Mouse (Mus musculus) hindbrain, embryonic 11.5 days (tissue): ENCODE measurements around the gene Cfap36. TPM values are rescaled to one million over a fixed set of nuclear protein-coding genes. Genes with fewer than 3 reads are reported as not detected.

Experiments used
- ATAC-seq: fragments of 200-750 bp; cut with Nextera tagmentation; 2 replicates; pipeline ENCODE4 v1.8.0; 2017; ENCODE audit warnings: mild to moderate bottlenecking, moderate TSS enrichment, moderate library complexity; ENCODE audit not compliant: low FRiP score
- DNase-seq: peaks from one replicate; pipeline ENCODE4 v3.0.0-alpha.2; 2015; ENCODE audit warnings: low spot score
- H3K27ac ChIP-seq: fragments of 300-500 bp; sonication (generic); 2 replicates; pipeline ENCODE4 v1.5.1; 2014; ENCODE audit warnings: mild to moderate bottlenecking, low read depth, low read length
- H3K27me3 ChIP-seq: fragments of 300-500 bp; sonication (generic); 2 replicates; pipeline ENCODE4 v1.6.1; 2014; ENCODE audit warnings: mild to moderate bottlenecking, low read length, moderate library complexity, mixed read lengths; ENCODE audit not compliant: control insufficient read depth, insufficient read depth
- H3K36me3 ChIP-seq: fragments of 300-500 bp; sonication (generic); 2 replicates; pipeline ENCODE4 v1.6.1; 2014; ENCODE audit warnings: mild to moderate bottlenecking, low read length, moderate library complexity, mixed read lengths; ENCODE audit not compliant: control insufficient read depth, insufficient read depth
- H3K4me1 ChIP-seq: fragments of 300-500 bp; sonication (generic); replicated peaks from 2 replicates; pipeline ENCODE4 v1.6.1; 2014; ENCODE audit warnings: low read length, mixed read lengths; ENCODE audit not compliant: control insufficient read depth, insufficient read depth
- H3K4me2 ChIP-seq: fragments of 300-500 bp; sonication (generic); replicated peaks from 2 replicates; pipeline ENCODE4 v1.6.1; 2014; ENCODE audit warnings: mild to moderate bottlenecking, low read depth, low read length
- H3K4me3 ChIP-seq: fragments of 300-500 bp; sonication (generic); 2 replicates; pipeline ENCODE4 v1.5.1; 2014; ENCODE audit warnings: low read depth, low read length
- H3K9ac ChIP-seq: fragments of 300-500 bp; sonication (generic); 2 replicates; pipeline ENCODE4 v1.6.1; 2014; ENCODE audit warnings: low read depth, low read length
- H3K9me3 ChIP-seq: fragments of 300-500 bp; sonication (generic); 2 replicates; pipeline ENCODE4 v1.6.1; 2016; ENCODE audit warnings: low read length; ENCODE audit not compliant: control insufficient read depth
- WGBS: fragments of 180-500 bp; shearing (Covaris S2); extraction: QIAGEN DNeasy Blood & Tissue Kit; methylation state at CpG from one replicate; pipeline ENCODE4 v1.1.7; 2014; 5-methylcytosine and 5-hydroxymethylcytosine counted together
- polyA plus RNA-seq: library from polyadenylated mRNA; unstranded; fragments of >200 nt; fragmentation: Nextera tagmentation; extraction: Ambion mirVana; gene quantifications from 2 replicates; pipeline ENCODE4 v1.2.1, GENCODE M21; 2014

Cfap36 gene
- polyA plus RNA-seq, 1 experiment from 2014 or later, result 91.6 TPM

GRCm38 (mm10) chr11:29241961-29242360 is 5.2 kb downstream of the Cfap36 start:
- Histone ChIP-seq H3K4me3 (no peak overlapping the region), H3K27me3 (no peaks in the 10 kb centered on the region), H3K4me1 (no peaks in the 10 kb centered on the region), H3K27ac (no peak overlapping the region), H3K9ac (no peak overlapping the region), H3K4me2 (no peak overlapping the region), H3K9me3 (no peaks in the 10 kb centered on the region), H3K36me3 (0 out of 2 replicates have a peak, but pooled peaks cover 5% of the 10 kb centered on the region)
- ATAC-seq (no peak), DNase-seq (no peak)
- WGBS, result 66% methylated on average over 4 of the region's 4 CpGs

- Histone ChIP-seq H3K27me3 (no peaks in the 10 kb centered on the region), H3K9ac (no peak overlapping the region), H3K4me1 (no peaks in the 10 kb centered on the region), H3K4me3 (no peak overlapping the region), H3K27ac (no peak overlapping the region), H3K9me3 (no peaks in the 10 kb centered on the region), H3K36me3 (0 out of 2 replicates have a peak, but pooled peaks cover 5% of the 10 kb centered on the region), H3K4me2 (no peak overlapping the region)
- WGBS, result 91% methylated on average over 1 of the region's 1 CpGs
- DNase-seq, result no peak
- no peak for ATAC-seq
Measured at GRCm38 (mm10) chr11:29239353-29239752, 7.9 kb downstream of the Cfap36 start.

- Histone ChIP-seq H3K9ac (no peak overlapping the region), H3K4me3 (no peak overlapping the region), H3K36me3 (0 out of 2 replicates have a peak, but pooled peaks cover 5% of the 10 kb centered on the region), H3K9me3 (no peaks in the 10 kb centered on the region), H3K4me2 (no peak overlapping the region), H3K27ac (no peak overlapping the region), H3K27me3 (no peaks in the 10 kb centered on the region), H3K4me1 (no peaks in the 10 kb centered on the region)
- WGBS, result 88% methylated on average over 3 of the region's 3 CpGs
- ATAC-seq (no peak), DNase-seq (no peak)
Measured at GRCm38 (mm10) chr11:29238551-29238950, 8.7 kb downstream of the Cfap36 start.

GRCm38 (mm10) chr11:29238047-29238446 is 9.2 kb downstream of the Cfap36 start:
- Histone ChIP-seq H3K27ac (no peak overlapping the region), H3K9me3 (no peaks in the 10 kb centered on the region), H3K4me1 (no peaks in the 10 kb centered on the region), H3K9ac (no peak overlapping the region), H3K4me3 (no peak overlapping the region), H3K4me2 (no peak overlapping the region), H3K36me3 (0 out of 2 replicates have a peak, but pooled peaks cover 2% of the 10 kb centered on the region), H3K27me3 (no peaks in the 10 kb centered on the region)
- ATAC-seq, result no peak
- DNase-seq, result no peak

- no peak overlapping the region for H3K27ac ChIP-seq
- DNase-seq, result no peak
Measured at GRCm38 (mm10) chr11:29237364-29237763, 9.8 kb downstream of the Cfap36 start.

GRCm38 (mm10) chr11:29233569-29233968 is 13.6 kb downstream of the Cfap36 start:
- Histone ChIP-seq H3K27me3 (no peaks in the 10 kb centered on the region), H3K4me2 (no peak overlapping the region), H3K27ac (no peak overlapping the region), H3K4me3 (no peak overlapping the region), H3K4me1 (no peaks in the 10 kb centered on the region), H3K36me3 (0 out of 2 replicates have a peak, but pooled peaks cover 3% of the 10 kb centered on the region), H3K9ac (no peak overlapping the region), H3K9me3 (no peaks in the 10 kb centered on the region)
- DNase-seq, result no peak
- 83% methylated on average over 1 of the region's 1 CpGs for WGBS
- ATAC-seq, result no peak

More at GRCm38 (mm10) chr11:29237364-29237763, 9.8 kb downstream of the Cfap36 start:
- no peaks in the 10 kb centered on the region for H3K9me3 ChIP-seq
- no peaks in the 10 kb centered on the region for H3K4me1 ChIP-seq
- no peak overlapping the region for H3K4me2 ChIP-seq
- H3K27me3 ChIP-seq, result no peaks in the 10 kb centered on the region
- no peak overlapping the region for H3K9ac ChIP-seq
- H3K4me3 ChIP-seq, result no peak overlapping the region
- ATAC-seq, result no peak
- H3K36me3 ChIP-seq, result no peaks in the 10 kb centered on the region

- Histone ChIP-seq H3K9me3 (no peaks in the 10 kb centered on the region), H3K4me1 (no peaks in the 10 kb centered on the region), H3K27me3 (no peaks in the 10 kb centered on the region), H3K36me3 (0 out of 2 replicates have a peak, but pooled peaks cover 6% of the 10 kb centered on the region), H3K4me2 (no peak overlapping the region), H3K4me3 (no peak overlapping the region), H3K27ac (no peak overlapping the region), H3K9ac (no peak overlapping the region)
- 83% methylated on average over 2 of the region's 2 CpGs for WGBS
- ATAC-seq (no peak), DNase-seq (no peak)
Measured at GRCm38 (mm10) chr11:29228957-29229356, 18.3 kb downstream of the Cfap36 start.

GRCm38 (mm10) chr11:29224754-29225153 is 22.5 kb downstream of the Cfap36 start:
- no peaks in the 10 kb centered on the region for H3K27me3 ChIP-seq
- no peak for DNase-seq
- no peaks in the 10 kb centered on the region for H3K9me3 ChIP-seq
- ATAC-seq, result no peak
- no peaks in the 10 kb centered on the region for H3K4me1 ChIP-seq
- no peak overlapping the region for H3K9ac ChIP-seq
- WGBS, result 98% methylated on average over 2 of the region's 2 CpGs
- no peak overlapping the region for H3K4me2 ChIP-seq
- 0 out of 2 replicates have a peak, but pooled peaks cover 9% of the 10 kb centered on the region for H3K36me3 ChIP-seq
- H3K4me3 ChIP-seq, result no peak overlapping the region
- H3K27ac ChIP-seq, result no peak overlapping the region

GRCm38 (mm10) chr11:29222310-29222709 is 24.9 kb downstream of the Cfap36 start:
- DNase-seq (no peak), ATAC-seq (no peak)
- no peak overlapping the region for H3K4me2 ChIP-seq
- no peaks in the 10 kb centered on the region for H3K27me3 ChIP-seq
- no peak overlapping the region for H3K9ac ChIP-seq
- no peaks in the 10 kb centered on the region for H3K9me3 ChIP-seq
- H3K36me3 ChIP-seq, result 0 out of 2 replicates have a peak, but pooled peaks cover 8% of the 10 kb centered on the region
- H3K27ac ChIP-seq, result no peak overlapping the region
- H3K4me3 ChIP-seq, result no peak overlapping the region
- 92% methylated on average over 5 of the region's 5 CpGs for WGBS
- H3K4me1 ChIP-seq, result no peaks in the 10 kb centered on the region
